Mouse (Mus musculus) left cerebral cortex, postnatal 4 days (tissue): ENCODE results near the gene Abca8b. TPM values are rescaled to one million over a fixed set of nuclear protein-coding genes. Genes with fewer than 3 reads are reported as not detected.

Experiments used
- DNase-seq: peaks from one replicate; pipeline ENCODE4 v3.0.0-alpha.2; 2022
- intact Hi-C: fragments of 180-260 bp; cut with DNase I; formaldehyde crosslinking; loops from one replicate; pipeline ENCODE4 v1.15.1; 2025
- total RNA-seq, 2 experiments: library from RNA; stranded (reverse); gene quantifications; 2 replicates each; pipeline ENCODE4 v1.2.3; 2021

The Abca8b gene
- total RNA-seq, 2 experiments from 2014 or later: 3.7 to 4.5 TPM

- no peak for DNase-seq
- intact Hi-C loops: no loop called here
These were observed 110.8 kb downstream of the Abca8b start for GRCm38 (mm10) chr11:109884801-109885200.

GRCm38 (mm10) chr11:109884126-109884525 lies 111.5 kb downstream of the Abca8b start:
- DNase-seq: no peak
- intact Hi-C loops: no loop called here

Other genes with a start within 250 kb of the Abca8b start
- not detected for gene 1700012B07Rik, start 167.8 kb downstream of the Abca8b start, total RNA-seq
- 10 to 100 TPM in 1 of 2 experiments, 1 to 10 TPM in 1; 9.3 to 15.8 TPM for gene Abca8a, start 100.1 kb upstream of the Abca8b start, total RNA-seq
- 1 to 10 TPM; 8.6 to 9.5 TPM for gene Abca9, start 172.4 kb upstream of the Abca8b start, total RNA-seq